Mouse (Mus musculus): Measurements from ENCODE around the gene Olfr554. TPM values are rescaled to one million over a fixed set of nuclear protein-coding genes. Genes with fewer than 3 reads are reported as not detected.
"Not testable (repeated sequence)": the region's sequence is repeated elsewhere in the genome, so short reads cannot be mapped to it uniquely, and the experiment has no call there.

The Olfr554 gene
- not detected in 2 replicates for polyA plus RNA-seq (2011; ENCODE audit: insufficient read depth, insufficient read length, low read depth, missing spikeins)

DNA sequence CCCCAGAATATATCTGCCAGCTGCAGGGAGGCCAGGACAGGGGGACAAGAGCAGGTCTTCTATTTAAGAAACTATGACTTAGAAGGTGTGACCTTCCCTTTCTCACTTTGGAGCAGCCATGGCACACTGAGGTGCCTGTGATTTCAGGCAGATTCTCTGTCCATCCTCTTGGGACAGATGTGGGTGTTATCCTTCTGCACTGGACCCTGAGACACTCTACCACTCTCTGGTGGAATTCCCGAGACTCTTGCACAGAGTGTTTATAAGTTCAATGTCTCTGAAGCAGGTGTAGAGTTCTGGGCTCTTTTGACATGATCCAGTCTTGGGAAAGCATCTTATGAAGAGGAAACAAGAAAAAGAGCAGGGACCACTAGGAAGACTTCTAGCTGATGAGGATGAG is at the start of gene Olfr554:
TSS of gene Olfr554 (plus strand) at position 301 of the 400 bp plus-strand sequence.
- no peaks in the 10 kb centered on the region for H3K9me3 ChIP-seq (replicated peaks; ENCODE audit: control insufficient read depth, insufficient read depth, low read length, poor library complexity, severe bottlenecking)
- no peak within 1 kb of the TSS for H3K27ac ChIP-seq (ENCODE audit: insufficient read depth, low read length)
- TF ChIP-seq POLR2A (IDR thresholded peaks at IDR 0.05; ENCODE audit: insufficient read depth, low read length): no peak

DNA sequence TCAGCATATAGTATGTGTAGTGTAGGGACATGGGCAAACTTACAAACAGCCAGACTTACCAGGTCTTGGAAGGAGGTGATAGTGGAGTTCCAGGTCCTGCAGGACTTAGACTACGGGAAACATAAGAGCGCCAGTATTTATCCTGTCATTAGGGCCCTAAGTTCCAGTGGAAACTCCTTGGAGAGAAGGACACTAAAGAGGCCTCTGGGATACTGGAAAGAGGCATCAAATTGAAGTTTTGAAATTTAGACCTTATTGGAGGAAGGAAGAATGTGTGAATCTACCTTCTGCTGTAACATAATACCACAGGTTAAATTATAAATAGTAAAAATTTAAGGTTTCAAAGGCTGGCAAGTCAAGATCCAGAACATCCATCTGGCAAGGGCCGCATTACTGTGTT is 46.4 kb upstream of the Olfr554 start, which contains the start of gene Olfr551:
TSS of gene Olfr551 (minus strand) at position 101 of the 400 bp plus-strand sequence.
- Histone ChIP-seq H3K27ac (ENCODE audit: insufficient read depth, low read length) (no peak within 1 kb of the TSS), H3K9ac (ENCODE audit: low read depth, poor library complexity, severe bottlenecking) (no peak within 1 kb of the TSS), H3K4me3 (ENCODE audit: low read depth, low read length) (no peak within 1 kb of the TSS), H3K27me3 (ENCODE audit: control insufficient read depth, insufficient read depth, low read length, poor library complexity, severe bottlenecking) (no peaks in the 10 kb centered on the region), H3K9me3 (replicated peaks; ENCODE audit: control insufficient read depth, insufficient read depth, low read length, poor library complexity, severe bottlenecking) (no peaks in the 10 kb centered on the region), H3K36me3 (ENCODE audit: control insufficient read depth, insufficient read depth, low read length, poor library complexity, severe bottlenecking) (no peaks in the 10 kb centered on the region), H3K4me1 (ENCODE audit: control insufficient read depth, insufficient read depth, low read length) (no peaks in the 10 kb centered on the region)
- TF ChIP-seq POLR2A (IDR thresholded peaks at IDR 0.05; ENCODE audit: insufficient read depth, low read length) (no peak), CTCF (IDR thresholded peaks at IDR 0.05; ENCODE audit: low read depth, low read length) (no peak), EP300 (IDR thresholded peaks at IDR 0.05; ENCODE audit: insufficient read depth, low read depth, low read length) (no peak)

More for the DNA sequence above, at the start of gene Olfr554:
- no peaks in the 10 kb centered on the region for H3K4me1 ChIP-seq (ENCODE audit: control insufficient read depth, insufficient read depth, low read length)
- H3K36me3 ChIP-seq (ENCODE audit: control insufficient read depth, insufficient read depth, low read length, poor library complexity, severe bottlenecking): no peaks in the 10 kb centered on the region
- H3K27me3 ChIP-seq (ENCODE audit: control insufficient read depth, insufficient read depth, low read length, poor library complexity, severe bottlenecking): no peaks in the 10 kb centered on the region
- H3K4me3 ChIP-seq (ENCODE audit: low read depth, low read length): no peak within 1 kb of the TSS
- H3K9ac ChIP-seq (ENCODE audit: low read depth, poor library complexity, severe bottlenecking): no peak within 1 kb of the TSS

DNA sequence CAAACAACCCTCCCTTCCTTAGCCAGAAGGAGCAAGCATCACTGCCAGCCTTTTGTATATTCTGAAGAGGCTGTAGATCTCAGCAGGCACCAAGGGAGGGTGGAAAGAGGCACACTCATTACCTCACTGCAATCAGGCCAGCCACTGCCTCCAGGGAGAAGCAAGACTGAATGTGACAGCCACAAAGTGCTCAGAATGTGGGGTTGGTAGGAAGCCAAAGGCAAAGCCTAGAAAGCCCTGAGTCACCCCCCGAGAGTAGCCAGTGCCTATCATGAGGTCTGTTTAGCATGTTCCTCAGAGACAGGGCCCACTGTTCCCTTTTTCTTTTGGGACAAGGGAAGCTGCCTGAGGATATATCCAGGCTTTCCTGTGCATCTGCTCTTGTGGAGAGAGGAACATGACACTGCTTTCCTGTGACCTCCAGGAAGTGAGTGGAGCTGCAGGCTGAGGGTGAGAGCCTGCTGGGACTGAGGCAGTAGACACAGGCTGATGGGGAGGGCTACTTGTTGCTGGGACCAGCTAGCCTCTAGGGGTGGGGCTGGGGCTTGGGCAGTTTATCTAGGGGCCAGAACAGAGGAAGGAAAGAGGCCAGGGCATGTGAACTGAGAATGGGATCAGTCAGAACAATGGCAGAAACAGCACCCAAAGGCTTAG is 40.7 kb upstream of the Olfr554 start, which contains the start of gene Olfr552:
TSS of gene Olfr552 (plus strand) at position 393 of the 654 bp plus-strand sequence.
- no peaks in the 10 kb centered on the region for H3K36me3 ChIP-seq (ENCODE audit: control insufficient read depth, insufficient read depth, low read length, poor library complexity, severe bottlenecking)
- no peak within 1 kb of the TSS for H3K4me3 ChIP-seq (ENCODE audit: low read depth, low read length)
- no peaks in the 10 kb centered on the region for H3K4me1 ChIP-seq (ENCODE audit: control insufficient read depth, insufficient read depth, low read length)
- H3K9ac ChIP-seq (ENCODE audit: low read depth, poor library complexity, severe bottlenecking): no peak within 1 kb of the TSS
- no peak for TF ChIP-seq CTCF (IDR thresholded peaks at IDR 0.05; ENCODE audit: low read depth, low read length)
- no peaks in the 10 kb centered on the region for H3K27me3 ChIP-seq (ENCODE audit: control insufficient read depth, insufficient read depth, low read length, poor library complexity, severe bottlenecking)
- H3K9me3 ChIP-seq (replicated peaks; ENCODE audit: control insufficient read depth, insufficient read depth, low read length, poor library complexity, severe bottlenecking): no peaks in the 10 kb centered on the region
- no peak within 1 kb of the TSS for H3K27ac ChIP-seq (ENCODE audit: insufficient read depth, low read length)

DNA sequence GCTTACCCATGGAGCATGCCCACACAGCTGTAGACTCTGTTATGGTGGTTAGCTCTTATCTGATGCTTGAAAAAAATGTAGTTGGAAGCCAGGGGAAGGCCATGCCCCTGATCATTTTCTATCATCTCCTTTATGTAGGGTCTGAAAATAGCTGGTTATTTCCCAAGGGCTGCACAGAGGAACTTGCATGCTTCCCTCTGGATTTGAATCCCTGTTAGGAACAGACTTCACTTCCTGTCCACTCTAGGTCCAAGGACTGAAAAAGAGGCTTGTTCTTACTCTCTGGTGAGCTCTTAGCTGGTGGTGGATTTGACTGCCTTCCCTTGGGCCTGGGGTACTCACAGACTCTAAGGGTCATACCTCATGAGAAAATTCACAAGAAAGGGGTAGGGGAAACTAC is 20.1 kb upstream of the Olfr554 start, which contains the start of gene Olfr553:
TSS of gene Olfr553 (minus strand) at position 101 of the 400 bp plus-strand sequence.
- TF ChIP-seq POLR2A (IDR thresholded peaks at IDR 0.05; ENCODE audit: insufficient read depth, low read length): no peak
- TF ChIP-seq EP300 (IDR thresholded peaks at IDR 0.05; ENCODE audit: insufficient read depth, low read depth, low read length): no peak
- TF ChIP-seq CTCF (IDR thresholded peaks at IDR 0.05; ENCODE audit: low read depth, low read length): no peak
- H3K4me1 ChIP-seq (ENCODE audit: control insufficient read depth, insufficient read depth, low read length): no peaks in the 10 kb centered on the region
- no peak within 1 kb of the TSS for H3K27ac ChIP-seq (ENCODE audit: insufficient read depth, low read length)
- no peak within 1 kb of the TSS for H3K9ac ChIP-seq (ENCODE audit: low read depth, poor library complexity, severe bottlenecking)
- H3K36me3 ChIP-seq (ENCODE audit: control insufficient read depth, insufficient read depth, low read length, poor library complexity, severe bottlenecking): no peaks in the 10 kb centered on the region
- H3K9me3 ChIP-seq (replicated peaks; ENCODE audit: control insufficient read depth, insufficient read depth, low read length, poor library complexity, severe bottlenecking): 0 out of 2 replicates have a peak, but pooled peaks cover 2% of the 10 kb centered on the region
- no peak within 1 kb of the TSS for H3K4me3 ChIP-seq (ENCODE audit: low read depth, low read length)
- no peaks in the 10 kb centered on the region for H3K27me3 ChIP-seq (ENCODE audit: control insufficient read depth, insufficient read depth, low read length, poor library complexity, severe bottlenecking)

DNA sequence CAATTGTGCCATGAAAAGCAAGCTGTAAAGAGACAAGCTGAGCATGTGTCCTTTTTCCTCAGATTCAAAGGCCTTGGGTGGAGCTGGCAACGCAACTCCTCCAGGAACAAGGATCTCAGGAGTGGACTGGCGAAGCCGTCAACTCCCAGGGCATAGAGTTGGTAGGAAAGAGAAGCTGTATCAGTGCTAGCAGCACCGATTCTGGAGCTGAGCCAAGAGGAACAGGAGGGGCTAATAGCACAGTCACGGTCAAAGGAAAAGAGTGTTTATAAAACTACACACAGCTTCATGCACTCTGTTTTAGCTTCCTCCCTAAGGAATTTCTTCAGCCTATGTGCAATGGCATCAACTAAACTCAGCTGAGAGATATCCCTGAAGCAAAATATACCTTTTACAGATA is 18.6 kb upstream of the Olfr554 start:
- no peak overlapping the region for H3K9ac ChIP-seq (ENCODE audit: low read depth, poor library complexity, severe bottlenecking)
- no peak overlapping the region for H3K4me3 ChIP-seq (ENCODE audit: low read depth, low read length)
- H3K27ac ChIP-seq (ENCODE audit: insufficient read depth, low read length): no peak overlapping the region
- no peak for TF ChIP-seq POLR2A (IDR thresholded peaks at IDR 0.05; ENCODE audit: insufficient read depth, low read length)
- TF ChIP-seq CTCF (IDR thresholded peaks at IDR 0.05; ENCODE audit: low read depth, low read length): no peak
- TF ChIP-seq EP300 (IDR thresholded peaks at IDR 0.05; ENCODE audit: insufficient read depth, low read depth, low read length): no peak
- no peaks in the 10 kb centered on the region for H3K4me1 ChIP-seq (ENCODE audit: control insufficient read depth, insufficient read depth, low read length)
- H3K27me3 ChIP-seq (ENCODE audit: control insufficient read depth, insufficient read depth, low read length, poor library complexity, severe bottlenecking): no peaks in the 10 kb centered on the region
- no peaks in the 10 kb centered on the region for H3K36me3 ChIP-seq (ENCODE audit: control insufficient read depth, insufficient read depth, low read length, poor library complexity, severe bottlenecking)
- 0 out of 2 replicates have a peak, but pooled peaks cover 2% of the 10 kb centered on the region for H3K9me3 ChIP-seq (replicated peaks; ENCODE audit: control insufficient read depth, insufficient read depth, low read length, poor library complexity, severe bottlenecking)

DNA sequence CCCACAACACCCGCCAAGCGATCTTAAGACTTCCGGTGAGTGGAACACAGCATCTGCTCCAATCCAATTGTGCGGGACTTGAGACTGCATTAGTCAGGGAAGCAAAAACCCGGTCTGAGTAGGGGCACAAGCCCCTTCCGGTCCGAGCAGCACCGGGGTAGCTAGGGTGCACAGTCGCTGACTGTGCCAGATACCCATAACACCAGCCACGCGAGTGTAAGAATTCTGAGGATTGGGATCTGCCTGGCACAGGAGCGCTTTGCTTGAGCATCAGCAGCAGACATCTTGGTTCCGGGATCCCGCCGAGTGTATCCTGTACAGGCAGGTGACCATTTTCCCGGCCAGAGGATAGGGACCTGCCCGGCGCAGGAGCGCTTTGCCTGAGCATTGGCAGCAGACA is 17.9 kb upstream of the Olfr554 start:
- not testable (repeated sequence) for H3K36me3 ChIP-seq (ENCODE audit: control insufficient read depth, insufficient read depth, low read length, poor library complexity, severe bottlenecking); H3K4me1 ChIP-seq (ENCODE audit: control insufficient read depth, insufficient read depth, low read length); H3K9me3 ChIP-seq (replicated peaks; ENCODE audit: control insufficient read depth, insufficient read depth, low read length, poor library complexity, severe bottlenecking); H3K27me3 ChIP-seq (ENCODE audit: control insufficient read depth, insufficient read depth, low read length, poor library complexity, severe bottlenecking); H3K9ac ChIP-seq (ENCODE audit: low read depth, poor library complexity, severe bottlenecking); H3K27ac ChIP-seq (ENCODE audit: insufficient read depth, low read length)
- peak overlapping the region; percentile 49 for H3K4me3 ChIP-seq (ENCODE audit: low read depth, low read length)

All from ES-Bruce4 (cell line).